Mouse (Mus musculus): ENCODE measurements at regions not wholly inside any gene's neighbourhood (a gene's known extent, or its start where the extent isn't known, plus 50 kb on each side); places are given as distances from the start of the nearest gene placed in this dataset.
A peak's percentile ranks its signal among the peaks of the same experiment; 100 is the strongest.

DNA sequence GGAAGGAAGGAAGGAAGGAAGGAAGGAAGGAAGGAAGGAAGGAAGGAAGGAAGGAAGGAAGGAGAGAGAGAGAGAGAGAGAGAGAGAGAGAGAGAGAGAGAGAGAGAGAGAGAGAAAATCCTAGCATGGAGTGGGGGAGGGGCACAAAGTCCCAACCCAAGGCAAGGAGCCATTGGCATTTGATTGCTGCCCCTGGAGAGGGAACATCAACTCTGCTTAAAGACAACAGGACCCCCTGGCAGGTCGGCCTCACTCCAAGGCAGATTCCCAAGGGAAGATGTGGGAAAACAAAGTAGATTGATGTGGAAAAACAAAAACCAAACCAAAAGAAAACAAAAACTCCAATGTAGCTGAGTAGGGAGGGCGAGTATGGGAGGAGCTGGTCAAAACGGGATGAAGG is 49.9 kb upstream of the Fzd10 start:
- DNase-seq, result no peak

DNA sequence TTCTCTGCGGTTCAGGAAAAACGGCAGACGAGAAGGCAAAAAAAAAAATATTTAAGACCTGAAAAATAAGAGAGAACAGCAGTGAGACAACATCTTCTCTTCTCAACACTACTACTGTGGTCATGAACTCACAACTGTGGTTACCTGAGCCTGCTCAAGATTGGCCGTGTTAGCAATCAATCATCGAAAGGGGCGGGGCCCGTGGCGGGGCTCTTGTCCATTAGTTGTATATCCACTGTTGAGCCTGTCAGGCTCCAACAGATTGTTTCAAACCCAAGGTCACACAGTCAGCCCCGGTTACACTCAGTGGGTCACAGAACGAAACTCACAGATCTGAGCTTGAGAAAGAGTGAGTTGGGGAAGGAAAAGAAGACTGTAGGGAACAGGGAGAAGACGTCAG is 50.8 kb upstream of the Fzd10 start:
- DNase-seq, result no peak

DNA sequence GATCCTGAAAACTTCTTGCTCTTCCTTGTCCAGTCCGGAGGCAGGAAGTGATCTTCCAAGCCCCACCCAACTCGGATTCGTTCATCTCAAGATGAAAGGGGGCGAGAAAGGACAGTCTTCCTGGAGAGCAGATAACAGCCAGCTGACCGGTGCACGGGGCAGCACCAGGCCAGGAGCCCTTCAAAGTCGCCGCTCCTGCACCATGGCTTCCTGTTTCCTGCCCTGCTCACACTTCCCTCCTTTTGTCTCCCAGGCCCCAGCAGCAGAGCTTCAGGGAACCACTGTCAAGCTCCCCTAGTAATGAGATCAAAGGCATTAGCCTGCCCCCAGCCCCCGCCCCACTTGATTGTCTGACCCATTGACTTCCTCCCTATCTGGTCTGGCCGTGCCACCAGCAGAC is 58.6 kb upstream of the Fzd10 start:
- no peak for DNase-seq

DNA sequence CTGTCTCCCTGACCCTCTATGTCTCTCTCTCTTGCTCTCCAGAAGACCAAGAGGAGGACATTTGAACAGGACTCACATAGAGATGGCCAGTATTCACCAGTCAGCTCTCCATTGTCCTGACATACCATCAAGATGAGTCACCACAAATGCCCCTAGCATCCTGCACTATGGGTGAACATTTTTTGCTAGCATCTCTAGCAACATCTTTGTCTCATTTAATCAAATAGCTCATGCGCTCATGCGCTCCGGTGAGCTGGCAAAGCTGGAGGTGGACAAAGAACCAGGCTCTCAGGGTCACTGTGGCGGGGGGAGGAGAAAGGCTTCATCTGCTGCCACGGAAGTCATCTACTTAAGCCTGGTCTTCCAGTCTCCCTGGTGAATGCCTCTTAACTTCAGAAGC is 62.0 kb upstream of the Fzd10 start:
- DNase-seq, result no peak

DNA sequence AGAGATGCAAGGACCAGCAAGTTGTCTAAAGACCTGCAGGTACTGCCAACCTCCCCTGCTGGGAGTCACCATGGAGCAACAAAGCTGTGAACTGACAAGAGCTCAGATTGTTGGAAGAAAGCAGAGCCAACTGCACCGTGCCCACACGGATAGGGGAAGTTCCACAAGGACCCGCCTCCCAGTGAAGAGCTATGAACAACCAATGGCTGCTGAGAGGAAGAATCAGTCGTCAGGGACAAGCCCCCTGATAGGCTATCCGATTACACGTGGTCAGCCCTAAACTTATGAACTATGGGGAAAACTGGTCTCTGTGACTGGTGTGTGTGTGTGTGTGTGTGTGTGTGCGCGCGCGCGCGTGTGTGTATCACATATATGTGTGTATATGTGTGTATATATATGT is 63.4 kb upstream of the Fzd10 start:
- DNase-seq, result no peak

DNA sequence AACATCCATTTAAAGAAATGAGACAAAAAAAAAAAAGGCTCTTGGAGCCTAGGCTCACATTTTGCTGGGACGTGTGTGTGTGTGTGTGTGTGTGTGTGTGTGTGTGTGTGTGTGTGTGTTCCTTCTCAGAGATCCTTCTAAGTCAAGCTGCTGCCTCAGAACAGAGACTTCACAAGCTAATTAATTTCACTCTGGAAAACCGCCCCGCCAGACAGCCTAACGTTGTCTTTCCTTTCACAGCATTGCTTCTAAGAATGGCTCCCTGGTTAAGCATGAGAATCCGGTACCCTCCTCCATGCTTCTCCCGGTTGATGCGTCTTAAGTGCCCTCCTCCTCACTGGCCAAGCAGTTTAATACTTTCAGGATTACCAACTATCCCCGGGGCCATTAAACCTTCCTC is 64.3 kb upstream of the Fzd10 start:
- DNase-seq, result no peak

DNA sequence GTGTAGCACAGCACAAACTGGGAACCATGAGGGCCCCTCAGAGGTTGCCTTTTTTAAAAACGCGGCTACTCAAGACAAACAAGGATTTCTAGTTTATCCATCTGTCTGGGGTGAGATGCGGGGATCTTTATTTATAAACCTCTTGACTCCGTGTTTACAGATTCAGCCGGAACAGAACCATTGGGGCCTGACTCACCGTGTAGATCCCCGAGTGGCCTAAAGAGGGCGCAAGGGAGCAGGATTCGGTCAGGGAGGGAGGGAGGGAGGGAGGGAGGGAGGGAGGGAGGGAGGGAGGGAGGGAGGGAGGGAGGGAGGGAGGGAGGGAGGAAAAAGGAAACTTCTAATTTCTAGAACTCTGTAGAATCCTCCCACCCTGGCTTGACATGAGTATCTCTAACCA is 73.4 kb upstream of the Fzd10 start:
- DNase-seq, result no peak

DNA sequence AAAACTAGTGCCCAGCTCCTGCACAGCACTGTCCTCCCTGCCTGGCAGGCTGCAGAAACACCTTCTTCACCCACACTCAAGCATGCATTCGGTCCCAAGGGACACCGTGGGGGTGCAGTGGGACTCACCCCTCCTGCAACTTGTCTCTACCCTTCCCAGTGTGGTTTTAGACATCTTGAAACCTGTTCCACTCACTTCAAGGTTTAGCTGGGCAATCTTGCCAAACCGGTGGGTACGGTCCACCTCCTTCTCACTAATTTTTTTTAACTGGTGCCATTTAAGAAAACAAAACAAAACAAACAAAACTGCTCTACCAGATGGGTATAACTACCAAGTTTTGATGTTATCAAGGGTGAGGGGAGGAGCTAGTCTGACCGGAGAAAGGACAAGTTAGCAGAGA is 74.2 kb upstream of the Fzd10 start:
- no peak for DNase-seq

DNA sequence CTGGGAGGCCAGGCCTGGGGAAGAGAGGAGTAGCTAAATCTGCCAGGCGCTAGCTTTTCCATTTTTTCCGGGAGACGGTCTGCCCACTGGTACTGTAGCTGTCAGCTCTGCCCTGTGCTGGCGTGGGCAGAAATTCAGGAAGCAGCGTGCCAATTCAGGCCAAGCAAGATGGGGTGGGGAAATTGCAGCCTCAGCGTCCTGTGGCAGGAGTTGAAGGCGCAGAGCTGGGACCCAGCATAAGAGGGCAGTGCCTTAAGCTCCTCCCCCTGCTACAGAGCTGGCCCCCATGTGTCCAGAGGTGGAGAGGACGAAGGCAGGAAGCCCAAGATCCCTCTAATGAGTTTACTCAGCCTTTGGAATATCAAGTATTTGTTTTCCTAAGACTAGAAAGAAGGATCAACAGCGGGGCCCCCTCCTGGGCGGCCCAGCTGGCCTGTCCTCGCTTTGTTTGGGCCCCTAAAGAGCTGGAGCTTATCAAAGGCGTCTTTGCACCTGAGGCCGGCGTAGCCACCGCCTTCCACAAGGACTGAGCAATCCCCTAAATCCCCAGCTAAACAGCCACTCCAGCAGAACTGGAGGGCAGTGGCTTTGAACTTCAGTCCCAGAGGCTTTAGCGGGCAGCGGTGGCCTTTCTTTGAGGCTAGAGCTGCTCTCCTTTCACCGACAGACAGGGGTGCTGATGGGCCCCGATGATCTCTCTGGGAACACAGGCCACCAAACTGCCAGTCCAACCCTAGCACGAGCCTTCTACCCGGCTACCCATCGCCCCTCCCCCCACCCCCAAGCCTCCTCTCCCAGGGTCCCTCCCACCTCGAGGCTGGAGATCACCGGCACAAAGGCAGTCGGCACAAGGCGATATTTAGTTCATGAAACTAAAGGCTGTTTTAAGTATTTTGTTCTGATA is 76.0 kb upstream of the Fzd10 start:
- peak; percentile 39 for DNase-seq

DNA sequence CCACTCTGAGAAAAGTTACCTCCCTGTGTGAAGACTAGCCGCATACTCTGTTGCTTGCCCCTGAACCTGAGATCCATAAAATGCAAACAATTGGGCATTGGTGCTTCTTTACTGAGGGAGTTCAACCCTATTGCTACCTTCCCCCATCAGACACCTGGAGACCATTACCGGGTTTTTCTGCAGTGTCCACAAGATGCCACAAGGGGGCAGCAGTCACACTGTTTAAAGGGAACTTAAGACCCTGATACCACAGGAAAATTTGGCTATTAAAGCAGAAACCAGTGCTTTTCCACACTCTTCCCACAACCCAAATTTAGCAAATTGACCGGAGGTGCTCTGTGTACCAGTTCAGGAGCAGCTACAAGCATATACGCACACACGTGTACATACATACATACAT is 78.0 kb upstream of the Fzd10 start:
- DNase-seq, result no peak

DNA sequence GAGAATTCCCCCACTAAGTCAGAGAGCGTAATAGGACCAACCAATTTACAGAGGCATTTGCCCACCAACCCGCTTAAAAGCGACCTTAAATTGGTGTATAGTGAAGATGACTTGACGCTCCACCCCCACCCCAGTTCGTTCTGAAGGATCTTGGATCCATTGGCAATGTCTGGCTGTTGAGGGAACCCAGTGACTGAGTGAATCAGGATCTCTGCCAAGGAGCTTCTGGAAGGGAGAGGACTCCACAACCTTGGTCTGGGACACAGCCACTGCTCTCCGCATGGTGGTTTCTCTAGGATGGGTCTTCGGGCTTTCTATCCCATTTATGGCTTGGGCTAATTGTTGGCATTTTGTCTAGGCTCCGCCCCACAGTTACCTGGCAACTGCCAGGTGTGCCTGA is 83.3 kb upstream of the Fzd10 start:
- no peak for DNase-seq

DNA sequence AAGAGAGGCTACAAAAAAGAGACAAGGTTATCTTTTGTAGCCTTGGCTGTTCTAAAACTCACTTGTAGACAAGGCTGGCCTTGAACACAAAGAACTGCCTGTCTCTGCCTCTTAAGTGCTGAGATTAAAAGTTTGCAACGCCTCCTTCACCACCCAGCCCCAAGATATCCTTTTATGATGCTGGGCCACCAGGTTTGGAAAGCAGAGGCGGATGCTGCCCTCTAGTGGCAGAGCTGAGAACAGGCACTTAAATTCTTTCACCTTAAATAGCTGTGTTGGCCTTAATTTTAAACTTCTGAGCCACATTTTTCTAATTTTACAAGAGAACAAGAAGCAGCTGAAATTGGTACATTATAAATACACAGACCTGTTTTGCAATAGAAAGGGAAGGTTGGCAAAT is 82.5 kb upstream of the Tmem132d start:
- DNase-seq, result no peak

DNA sequence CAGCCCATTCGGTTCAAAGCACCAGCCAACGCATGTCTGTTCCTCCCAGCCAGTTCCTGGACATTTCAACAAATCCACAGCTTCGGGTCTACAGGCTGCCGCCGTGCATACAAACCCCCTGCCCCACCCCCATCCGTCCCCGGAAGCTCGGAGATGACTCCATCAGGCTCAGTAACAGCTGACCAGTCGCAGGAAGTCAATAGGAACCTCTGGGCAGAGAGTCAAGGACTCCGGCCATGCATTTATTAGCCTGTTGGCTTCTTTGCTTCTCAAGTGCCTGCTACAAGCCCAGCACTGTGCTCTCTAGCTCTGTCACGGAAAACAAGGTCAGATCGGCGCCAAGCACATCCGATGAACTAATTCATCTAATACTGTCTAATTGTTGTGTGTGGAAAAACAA is 80.4 kb upstream of the Tmem132d start:
- peak; percentile 65 for DNase-seq

DNA sequence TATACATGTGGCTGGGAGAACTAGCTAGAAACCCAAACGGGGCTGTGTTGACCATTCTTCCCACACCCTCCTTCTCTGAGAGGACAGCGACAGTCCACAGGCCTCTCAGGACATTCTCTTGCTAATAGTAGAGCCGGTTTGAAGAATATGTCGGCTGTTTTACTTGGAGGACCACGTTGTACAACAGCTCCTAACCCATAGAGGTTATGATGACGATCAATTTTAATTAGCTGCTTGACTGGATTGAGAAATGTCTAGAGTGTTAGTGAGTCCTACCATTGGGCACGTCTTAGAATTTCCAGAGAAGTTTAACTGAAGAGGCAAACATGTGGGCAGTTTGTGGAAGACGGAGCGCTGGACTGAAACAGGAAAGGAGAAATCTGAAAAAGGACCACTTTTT is 79.7 kb upstream of the Tmem132d start:
- no peak for DNase-seq

DNA sequence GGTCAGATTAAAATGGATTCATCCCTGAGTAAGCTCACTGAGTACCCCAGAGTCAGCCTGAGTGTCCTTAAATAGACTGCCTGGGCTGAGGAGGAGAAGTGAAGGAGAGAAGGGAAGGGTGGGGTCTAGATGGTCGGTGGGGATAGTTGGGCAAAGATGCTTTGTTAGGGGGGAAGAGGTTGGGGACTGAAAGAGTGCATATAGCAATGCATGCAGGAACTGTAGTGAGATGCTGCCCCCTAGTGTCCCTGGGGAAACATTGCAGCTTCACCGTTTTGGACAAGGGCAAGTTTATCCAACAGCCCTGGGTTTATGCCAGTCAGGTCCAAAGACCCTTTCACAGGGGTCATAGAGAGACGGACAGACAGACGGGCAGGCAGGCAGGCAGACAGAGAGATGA is 71.6 kb upstream of the Tmem132d start:
- no peak for DNase-seq

DNA sequence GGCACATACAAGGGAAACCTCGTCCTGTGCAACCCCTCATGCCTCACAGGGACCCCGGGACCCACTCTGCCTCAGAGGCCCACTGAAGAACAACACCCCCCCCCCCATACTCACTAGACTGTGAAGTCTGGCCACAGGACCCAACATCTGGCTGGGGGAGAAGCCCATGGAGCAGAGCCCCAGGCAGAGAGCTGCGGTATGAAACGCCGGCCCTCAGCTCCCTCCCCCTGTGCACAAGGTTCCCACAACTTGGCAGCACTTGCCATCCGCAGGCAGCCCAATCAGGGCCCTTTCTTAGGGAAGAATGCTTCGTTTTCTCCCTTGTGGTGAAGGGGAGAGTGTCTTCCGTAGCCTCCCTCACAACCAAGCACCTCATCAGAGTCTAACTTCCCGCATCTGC is 66.6 kb upstream of the Tmem132d start:
- DNase-seq, result no peak

DNA sequence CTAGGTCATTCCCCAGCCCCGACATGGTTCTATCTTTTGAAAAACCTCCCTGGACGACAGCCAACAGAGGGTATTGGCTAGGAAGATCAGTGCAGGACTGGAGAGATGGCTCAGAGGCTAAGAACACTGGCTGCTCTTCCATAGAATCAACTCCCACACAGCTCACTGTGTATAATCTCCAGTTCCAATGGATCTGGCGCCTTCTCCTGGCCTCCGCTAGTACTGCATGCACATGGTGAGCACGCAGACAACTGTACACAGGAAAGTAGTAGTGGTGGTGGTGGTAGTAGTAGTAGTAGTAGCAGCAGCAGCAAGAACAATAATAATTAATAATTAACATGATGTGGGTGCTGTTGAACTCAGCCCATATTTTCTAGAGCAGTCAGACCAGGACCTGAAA is 66.2 kb upstream of the Tmem132d start:
- DNase-seq, result peak; percentile 53

DNA sequence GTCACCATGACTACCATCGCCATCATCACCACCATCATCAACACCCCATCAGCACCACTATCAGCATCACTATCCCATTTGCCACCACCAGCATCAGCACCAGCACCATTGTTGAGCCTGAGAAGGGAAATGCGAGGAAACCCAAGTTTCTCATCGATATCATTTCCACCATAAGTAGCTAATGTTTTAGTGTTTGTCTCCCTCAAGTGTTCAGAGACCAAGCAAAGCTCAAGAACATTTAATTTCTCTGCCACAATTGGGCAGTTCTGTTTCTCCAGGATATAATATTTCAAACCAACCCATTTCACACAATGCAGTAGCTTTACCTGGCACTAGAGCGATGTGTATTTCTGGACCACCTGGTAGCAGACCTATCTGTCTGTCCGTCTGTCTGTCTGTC is 59.7 kb upstream of the Tmem132d start:
- no peak for DNase-seq

DNA sequence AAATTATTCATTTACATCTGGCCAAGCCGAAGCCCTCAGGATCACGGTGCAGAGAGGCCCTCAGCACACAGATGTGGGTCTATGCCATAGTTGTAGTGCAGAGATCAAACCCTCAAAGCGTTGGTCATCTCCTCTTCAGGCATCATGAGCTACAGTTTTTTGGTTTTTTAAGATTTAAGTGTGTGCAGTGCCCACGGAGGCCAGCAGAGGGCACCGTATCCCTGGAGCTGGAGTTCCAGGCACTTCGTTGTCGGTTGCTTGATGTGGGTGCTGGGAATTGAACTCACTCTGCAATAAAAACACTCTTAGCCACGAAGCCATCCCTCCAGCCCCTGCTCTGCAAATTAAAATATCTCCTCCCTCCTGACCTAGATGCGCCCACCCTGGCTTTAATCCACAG is 58.3 kb upstream of the Tmem132d start:
- DNase-seq, result no peak

DNA sequence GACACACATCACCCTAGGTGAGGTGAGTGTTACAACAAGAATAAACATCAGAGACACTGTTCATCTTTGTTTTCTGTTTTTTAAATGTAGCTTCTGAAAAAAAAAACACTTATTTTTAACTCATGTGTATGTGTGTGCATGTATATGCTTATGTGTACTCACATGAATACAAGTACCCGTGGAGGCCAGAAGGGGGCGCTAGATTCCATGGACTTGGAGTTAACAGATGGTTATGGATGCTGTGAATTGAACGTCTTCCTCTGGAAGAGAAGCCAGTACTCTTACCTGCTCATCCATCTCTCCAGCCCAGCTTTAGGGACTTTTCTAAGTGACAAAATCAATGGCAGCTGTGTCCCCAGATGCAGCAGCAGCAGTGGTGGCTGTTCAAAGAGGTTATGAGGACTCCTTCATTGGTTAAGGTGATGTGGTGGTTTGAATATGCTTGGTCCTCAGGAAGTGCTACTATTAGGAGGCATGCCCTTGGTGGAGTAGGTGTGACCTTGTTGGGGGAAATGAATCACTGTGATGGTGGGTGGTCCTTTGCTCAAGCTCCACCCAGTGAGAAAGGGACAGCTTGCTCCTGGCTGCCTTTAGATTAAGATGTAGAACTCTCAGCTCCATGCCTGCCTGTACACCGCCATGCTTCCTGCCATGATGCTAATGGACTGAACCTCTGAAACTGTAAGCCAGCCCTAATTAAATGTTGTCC is 56.1 kb upstream of the Tmem132d start:
- DNase-seq, result no peak

DNA sequence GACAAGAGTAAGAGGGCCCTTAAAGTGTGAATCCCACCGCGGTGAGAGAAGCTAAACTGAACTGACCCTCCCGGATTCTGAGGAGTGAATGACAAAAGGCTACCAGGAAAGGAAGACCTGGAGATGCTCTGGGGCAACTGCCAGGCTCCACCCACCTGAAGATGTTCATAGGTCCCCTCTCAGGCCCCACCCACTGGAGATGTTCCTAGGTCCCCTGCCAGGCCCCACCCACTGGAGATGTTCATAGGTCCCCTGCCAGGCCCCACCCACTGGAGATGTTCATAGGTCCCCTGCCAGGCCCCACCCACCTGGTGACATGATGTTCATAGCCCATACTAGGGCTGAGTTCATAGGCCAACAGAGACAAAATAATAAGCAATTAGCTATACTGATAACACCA is 54.5 kb upstream of the Tmem132d start:
- DNase-seq, result no peak

DNA sequence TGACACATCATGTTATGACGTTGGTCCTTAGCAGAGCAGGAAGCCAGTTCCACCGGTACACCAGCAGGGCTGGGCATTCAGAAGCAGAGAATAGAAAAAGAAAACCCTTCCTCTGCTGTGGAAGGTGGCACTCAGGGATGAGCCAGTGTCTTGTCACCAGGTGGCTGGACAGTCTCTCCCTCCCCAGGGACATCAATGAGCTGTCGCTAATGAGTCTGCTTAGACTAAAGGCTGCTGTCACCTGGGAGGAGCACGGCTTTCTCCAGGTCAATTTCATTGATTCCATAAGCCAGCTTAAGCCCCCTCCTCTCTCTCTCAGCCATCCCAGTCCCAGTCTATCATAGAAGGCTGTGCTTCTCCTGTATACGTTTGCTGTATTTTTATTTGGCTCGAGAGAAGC is 51.2 kb upstream of the Tmem132d start:
- DNase-seq, result no peak

DNA sequence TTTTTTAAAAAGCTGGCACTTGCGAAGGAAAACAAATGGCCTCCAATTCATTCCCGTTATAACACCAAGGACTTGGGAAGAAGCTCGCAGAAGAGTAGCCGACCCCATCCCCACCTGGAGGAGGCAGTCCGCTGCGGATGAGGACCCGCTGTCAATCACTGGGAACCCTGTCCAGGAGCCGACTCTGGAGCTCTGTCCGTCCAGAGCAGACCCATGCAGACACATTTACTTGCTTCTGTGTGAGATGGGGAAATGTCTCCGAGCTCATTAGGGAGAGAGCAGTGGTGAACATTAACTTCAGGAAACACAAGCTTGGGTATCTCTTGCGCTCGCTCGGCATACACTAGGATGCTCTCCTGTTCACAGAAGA is 50.5 kb upstream of the Tmem132d start:
- no peak for DNase-seq

DNA sequence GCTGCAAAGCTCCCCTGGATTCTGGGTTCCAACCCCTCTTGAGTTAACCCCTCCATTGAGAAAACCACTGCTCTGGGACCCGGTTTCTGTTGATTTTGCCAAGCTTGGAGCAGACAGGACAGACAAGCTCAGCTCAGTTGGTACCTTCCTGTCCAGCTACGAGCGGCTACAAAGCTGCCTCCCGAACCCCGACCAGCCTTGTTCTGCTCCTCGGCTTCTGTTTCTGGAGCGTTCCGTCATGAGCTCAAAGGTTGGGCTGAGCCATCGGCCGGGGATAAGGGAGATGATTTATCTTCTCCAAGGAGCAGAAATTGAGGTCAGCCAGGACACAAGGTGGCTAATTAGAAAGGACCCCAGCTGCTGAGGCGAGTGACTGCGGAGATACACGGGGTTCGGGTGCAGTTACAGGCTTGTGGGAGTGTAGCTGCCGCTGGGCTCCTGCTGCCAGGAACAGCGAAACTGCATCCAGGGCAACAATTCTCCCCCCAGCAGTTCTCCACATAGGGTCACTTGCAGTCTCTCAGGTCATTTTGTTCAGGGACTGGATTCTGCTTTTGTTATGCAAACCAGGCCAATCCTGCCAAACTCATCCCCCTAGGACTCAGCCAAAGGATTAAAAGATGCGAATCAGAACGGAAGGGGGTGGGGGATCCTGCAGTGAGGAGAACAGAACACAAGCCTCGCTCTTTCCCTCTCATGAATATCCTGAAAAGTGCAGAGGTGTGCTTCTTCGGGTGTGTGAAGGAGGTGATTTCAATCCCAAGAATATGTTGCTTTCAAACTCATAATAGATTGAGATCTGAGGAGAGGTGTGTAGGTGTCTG is 50.0 kb upstream of the Tmem132d start:
- peak; percentile 27 for DNase-seq
